Mouse (Mus musculus) cerebellum, adult 8-10 months (tissue): ENCODE data around the gene Nfkbie.

ENCODE experiments used
- DNase-seq: peaks from one replicate; pipeline ENCODE4 v3.0.0; 2022

Nfkbie gene

DNA sequence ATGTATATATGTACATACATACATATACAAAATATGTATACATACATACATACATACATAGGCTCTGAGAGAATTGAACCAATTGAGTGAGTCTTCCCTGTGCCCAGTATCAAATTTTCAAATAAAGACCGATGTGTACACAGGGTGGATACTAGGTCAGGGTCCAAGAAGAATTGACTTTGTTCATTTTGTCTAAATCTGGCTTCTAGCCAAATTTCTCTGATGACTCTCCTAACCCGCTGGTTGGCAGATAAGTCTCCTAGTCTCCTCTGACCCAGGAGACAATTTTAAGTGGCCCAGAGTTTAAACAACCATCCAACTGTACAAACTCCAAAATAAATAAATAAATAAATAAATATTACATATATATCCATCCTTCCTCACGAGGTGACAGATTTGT lies 43.4 kb downstream of the Nfkbie start:
- no peak for DNase-seq

DNA sequence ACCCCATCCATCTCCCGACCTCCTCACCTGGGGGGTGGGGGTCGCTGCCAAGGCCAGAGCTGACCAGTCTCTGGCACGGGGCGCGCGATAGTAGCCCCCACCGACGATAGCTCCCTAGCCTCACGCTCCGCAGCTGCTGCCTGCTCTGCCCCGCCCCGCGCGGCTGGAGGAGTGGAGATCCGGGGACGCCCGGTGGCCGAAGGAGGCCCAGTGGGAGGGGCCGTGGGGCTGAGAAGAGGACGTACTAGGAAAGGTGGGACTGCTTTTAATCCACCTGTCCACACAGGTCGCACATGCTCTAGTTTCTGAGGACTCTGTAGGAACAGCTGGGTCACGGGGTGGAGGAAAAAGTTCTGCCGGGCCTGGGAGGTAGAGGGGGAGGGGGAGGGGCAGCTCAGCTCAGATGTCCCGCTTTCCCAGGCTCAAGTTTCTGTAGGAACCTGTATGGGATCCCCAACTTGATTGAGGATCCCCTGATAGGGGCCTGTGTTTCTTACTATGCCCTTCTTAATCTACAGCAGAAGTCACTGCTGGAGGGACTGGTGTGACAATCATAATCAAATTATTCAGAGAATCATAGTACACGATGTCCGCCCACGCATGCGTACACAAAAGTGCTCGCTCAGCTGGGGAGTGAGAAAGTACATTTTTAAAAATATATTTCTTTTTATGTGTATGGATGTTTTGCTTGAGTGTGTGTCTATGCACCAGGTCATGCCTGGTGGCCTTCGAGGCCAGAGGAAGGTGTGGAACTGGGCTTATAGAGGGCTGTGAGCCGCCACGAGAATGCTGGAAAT lies 44.1 kb downstream of the Nfkbie start, which contains the start of gene Slc29a1:
Gene Slc29a1, minus strand, starts transcription at position 161 of the 797 bp plus-strand sequence.
- peak; percentile 31 for DNase-seq

GRCm38 (mm10) chr17:45600267-45600666 lies 44.8 kb downstream of the Nfkbie start:
- DNase-seq, result no peak

DNA sequence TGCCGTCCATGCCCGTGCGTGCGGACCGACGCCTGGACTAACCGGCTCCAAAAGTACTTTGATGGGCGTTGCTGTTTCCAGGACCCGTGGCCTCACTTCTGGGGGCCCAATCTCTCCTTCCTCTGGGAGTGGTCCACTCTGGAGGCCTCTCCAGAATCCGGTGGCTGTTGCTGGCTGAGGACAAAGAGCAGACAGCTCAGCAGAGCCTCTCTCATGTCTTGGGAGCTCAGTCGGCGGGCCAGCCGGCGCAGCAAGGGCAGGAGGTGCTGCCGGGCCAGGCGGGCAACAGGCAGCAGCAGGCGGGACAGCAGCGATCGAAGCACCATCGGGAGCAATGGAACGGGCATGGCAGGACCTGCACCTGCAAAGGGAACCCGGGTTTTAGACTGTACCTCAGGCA lies 45.8 kb downstream of the Nfkbie start:
- DNase-seq, result no peak

GRCm38 (mm10) chr17:45601877-45602304 lies 46.4 kb downstream of the Nfkbie start, which contains the start of gene Mymx:
Mymx (minus strand) TSS chr17:45602102.
- DNase-seq, result no peak

- no peak for DNase-seq
These were observed 47.5 kb downstream of the Nfkbie start for GRCm38 (mm10) chr17:45602984-45603383.

GRCm38 (mm10) chr17:45606992-45607879 lies 51.7 kb downstream of the Nfkbie start:
- no peak for DNase-seq

DNA sequence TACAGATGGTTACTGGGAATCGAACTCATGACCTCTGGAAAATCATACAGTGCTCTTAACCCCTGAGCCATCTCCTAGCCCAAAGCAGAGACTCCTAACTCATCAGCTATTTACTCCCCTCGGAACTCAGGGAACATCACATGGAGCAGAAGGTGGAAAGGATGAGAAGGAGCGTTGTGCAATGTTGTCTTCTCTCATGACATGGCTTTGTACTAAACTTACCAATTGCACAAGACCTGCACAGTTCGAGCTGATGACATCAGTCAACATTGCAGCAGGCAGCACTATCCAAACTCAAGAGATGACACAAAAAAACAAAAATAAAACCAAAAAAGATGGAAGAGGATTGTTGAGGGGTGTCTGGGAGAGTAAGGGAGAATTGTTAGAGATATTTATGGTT lies 52.9 kb downstream of the Nfkbie start:
- DNase-seq, result no peak

DNA sequence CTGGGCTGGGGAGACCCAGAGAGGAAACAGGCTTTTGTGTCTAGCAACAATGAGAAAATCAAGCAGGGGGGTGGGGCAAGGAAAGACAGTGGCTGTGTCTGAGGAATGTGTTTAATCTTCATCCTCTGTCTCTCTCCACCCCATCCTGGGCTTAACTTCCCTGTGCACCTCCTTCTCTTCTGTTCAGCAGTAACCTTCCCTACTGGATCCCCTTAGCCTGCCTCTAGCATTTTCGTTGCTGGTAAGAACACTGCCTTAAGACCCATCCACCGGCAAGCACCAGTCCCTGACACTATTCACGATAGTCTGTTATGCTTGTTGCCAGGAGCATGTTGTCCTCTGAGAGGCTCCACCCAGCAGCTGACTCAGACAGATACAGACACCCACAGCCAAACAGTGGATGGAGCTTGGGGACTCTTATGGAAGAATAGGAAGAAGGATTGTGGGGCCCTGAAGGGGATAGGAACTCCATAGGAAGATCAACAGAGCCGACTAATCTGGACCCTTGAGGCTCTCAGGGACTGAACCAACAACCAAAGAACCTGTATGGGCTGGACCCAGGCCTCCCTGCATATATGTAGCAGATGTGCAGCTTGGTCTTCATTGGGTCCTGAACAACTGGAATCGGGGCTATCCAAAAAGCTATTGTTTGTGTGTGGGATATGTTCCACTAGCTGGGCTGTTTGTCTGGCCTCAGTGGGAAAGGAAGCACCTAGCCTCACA lies 54.8 kb downstream of the Nfkbie start:
- DNase-seq, result no peak

DNA sequence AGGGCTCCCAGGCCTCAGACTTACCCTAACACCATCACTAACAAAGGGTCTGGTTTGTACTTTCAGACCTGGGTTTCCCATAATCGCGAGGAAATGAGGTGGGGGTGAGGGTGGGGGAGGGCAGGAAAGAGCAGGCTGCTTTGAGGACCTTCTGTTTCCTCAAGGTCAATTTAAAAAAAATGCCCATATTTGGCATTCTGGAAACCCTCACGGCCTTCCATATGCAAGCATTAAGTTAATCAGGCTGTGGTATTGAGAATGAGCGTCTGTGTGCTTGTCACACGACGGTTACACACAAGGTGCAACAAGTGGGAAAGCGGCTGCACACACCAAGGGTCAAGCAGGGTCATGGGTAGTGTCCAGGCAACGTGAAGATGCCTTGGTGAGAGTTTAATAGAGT lies 56.5 kb downstream of the Nfkbie start:
- DNase-seq, result no peak
